In the genomic region with DNA sequence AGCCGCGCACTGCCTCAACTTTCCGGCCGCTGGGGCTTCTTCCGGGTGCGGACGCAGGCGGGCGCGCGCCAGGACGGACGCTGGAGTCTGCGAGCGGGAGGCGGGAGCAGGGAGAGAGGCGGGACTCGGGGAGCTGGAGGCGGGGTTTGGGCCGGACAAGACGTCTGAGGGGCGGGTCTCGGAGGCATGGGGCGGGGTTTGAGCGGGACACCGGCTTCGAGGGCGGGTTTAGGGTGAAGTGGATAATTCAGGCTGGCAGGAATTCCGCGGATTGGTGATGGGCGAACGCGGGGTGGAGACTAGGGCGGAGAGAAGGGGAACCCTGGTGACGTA, we compare ENCODE assay signal across 7 mouse cellular contexts. TPM values are rescaled to one million over a fixed set of nuclear protein-coding genes. Genes with fewer than 3 reads are reported as not detected.
DNase-seq lines count a peak whose midpoint lies in the region; ATAC-seq and TF ChIP-seq lines count a peak whose summit lies in the region.

No protein-coding gene starts in this region.

- under 1% methylated on average over 35 of the region's 35 CpGs for WGBS in embryonic facial prominence, embryonic 12.5 days
- under 1% methylated on average over 35 of the region's 35 CpGs for WGBS in kidney, adult 2 months
- under 1% methylated on average over 35 of the region's 35 CpGs for WGBS in limb, embryonic 12.5 days
- 1% methylated on average over 35 of the region's 35 CpGs for WGBS in midbrain, embryonic 15.5 days
- under 1% methylated on average over 35 of the region's 35 CpGs for WGBS in spleen, adult 2 months

- H3K27ac ChIP-seq in embryonic facial prominence, embryonic 12.5 days: peak overlapping the region; percentile 96
- H3K27ac ChIP-seq in kidney, adult 2 months (ENCODE audit: insufficient read depth, low read depth, low read length): peak overlapping the region; percentile 81
- peak overlapping the region; percentile 96 for H3K27ac ChIP-seq in limb, embryonic 12.5 days
- peak overlapping the region; percentile 87 for H3K27ac ChIP-seq in midbrain, embryonic 15.5 days
- H3K27ac ChIP-seq in spleen, adult 2 months (ENCODE audit: insufficient read depth, low read length): peak overlapping the region; percentile 89

- TF ChIP-seq POLR2A in kidney, adult 2 months (IDR thresholded peaks at IDR 0.05; ENCODE audit: low read depth, low read length): no peak
- TF ChIP-seq POLR2A in spleen, adult 2 months (IDR thresholded peaks at IDR 0.05; ENCODE audit: low read depth, low read length): peak; percentile 44; the same call in 1 of the 2 replicates

- peaks cover 7% of the 10 kb centered on the region for H3K36me3 ChIP-seq in embryonic facial prominence, embryonic 12.5 days
- H3K36me3 ChIP-seq in kidney, adult 2 months (ENCODE audit: control insufficient read depth, insufficient read depth, low read length): no peaks in the 10 kb centered on the region
- H3K36me3 ChIP-seq in limb, embryonic 12.5 days: peaks cover 8% of the 10 kb centered on the region
- H3K36me3 ChIP-seq in midbrain, embryonic 15.5 days (replicated peaks): no peaks in the 10 kb centered on the region
- peaks cover 4% of the 10 kb centered on the region; the same call in 1 of the 2 replicates for H3K36me3 ChIP-seq in spleen, adult 2 months (ENCODE audit: control insufficient read depth, insufficient read depth, low read length)

- H3K4me3 ChIP-seq in embryonic facial prominence, embryonic 12.5 days: peak overlapping the region; percentile 75
- peak overlapping the region; percentile 91 for H3K4me3 ChIP-seq in kidney, adult 2 months (ENCODE audit: insufficient read depth, low read depth, low read length)
- peak overlapping the region; percentile 72 for H3K4me3 ChIP-seq in limb, embryonic 12.5 days (replicated peaks)
- H3K4me3 ChIP-seq in midbrain, embryonic 15.5 days: peak overlapping the region; percentile 58
- H3K4me3 ChIP-seq in spleen, adult 2 months (ENCODE audit: extremely low read depth, insufficient read depth, insufficient read length): peak overlapping the region; percentile 96

- H3K9me3 ChIP-seq in embryonic facial prominence, embryonic 12.5 days: no peaks in the 10 kb centered on the region
- H3K9me3 ChIP-seq in limb, embryonic 12.5 days: no peaks in the 10 kb centered on the region
- H3K9me3 ChIP-seq in midbrain, embryonic 15.5 days: no peaks in the 10 kb centered on the region

- peaks cover 9% of the 10 kb centered on the region; the same call in 1 of the 2 replicates for H3K4me1 ChIP-seq in embryonic facial prominence, embryonic 12.5 days
- no peaks in the 10 kb centered on the region for H3K4me1 ChIP-seq in kidney, adult 2 months (ENCODE audit: control insufficient read depth, insufficient read depth, low read length)
- H3K4me1 ChIP-seq in limb, embryonic 12.5 days (replicated peaks): peaks cover 11% of the 10 kb centered on the region
- H3K4me1 ChIP-seq in midbrain, embryonic 15.5 days: peaks cover 5% of the 10 kb centered on the region; the same call in 1 of the 2 replicates
- no peaks in the 10 kb centered on the region; the same call in 1 of the 2 replicates for H3K4me1 ChIP-seq in spleen, adult 2 months (ENCODE audit: control insufficient read depth, insufficient read depth, insufficient read length)

- DNase-seq in adrenal gland, postnatal 25 days: peak; percentile 97
- DNase-seq in heart, adult 18-20 months: peak; percentile 98 to 99
- DNase-seq in kidney, adult 2 months: peak; percentile 99
- peak; percentile 88 to 92 for DNase-seq in spleen, adult 2 months (ENCODE audit: low read depth in 1 of 2, low spot score in 2 of 2)

- H3K27me3 ChIP-seq in embryonic facial prominence, embryonic 12.5 days: no peaks in the 10 kb centered on the region
- H3K27me3 ChIP-seq in kidney, adult 2 months (replicated peaks; ENCODE audit: control insufficient read depth, insufficient read depth, low read length): no peaks in the 10 kb centered on the region
- H3K27me3 ChIP-seq in limb, embryonic 12.5 days: no peaks in the 10 kb centered on the region
- H3K27me3 ChIP-seq in midbrain, embryonic 15.5 days (replicated peaks): no peaks in the 10 kb centered on the region
- H3K27me3 ChIP-seq in spleen, adult 2 months (ENCODE audit: control insufficient read depth, insufficient read depth, low read length): no peaks in the 10 kb centered on the region

- H3K9ac ChIP-seq in embryonic facial prominence, embryonic 12.5 days: peak overlapping the region; percentile 78
- peak overlapping the region; percentile 82 for H3K9ac ChIP-seq in limb, embryonic 12.5 days (replicated peaks)
- H3K9ac ChIP-seq in midbrain, embryonic 15.5 days: peak overlapping the region; percentile 53

- peak overlapping the region; percentile 36 for H3K4me2 ChIP-seq in embryonic facial prominence, embryonic 12.5 days (replicated peaks)
- peak overlapping the region; percentile 49 for H3K4me2 ChIP-seq in limb, embryonic 12.5 days
- peak overlapping the region; percentile 46 for H3K4me2 ChIP-seq in midbrain, embryonic 15.5 days

- ATAC-seq in embryonic facial prominence, embryonic 12.5 days (ENCODE audit: insufficient number of reproducible peaks, insufficient read depth, low FRiP score, low TSS enrichment): peak; percentile 96
- ATAC-seq in limb, embryonic 12.5 days (ENCODE audit: insufficient number of reproducible peaks, insufficient read depth, low FRiP score, low TSS enrichment, low read depth): peak; percentile 96
- peak; percentile 98 for ATAC-seq in midbrain, embryonic 15.5 days (replicated peaks)

- TF ChIP-seq CTCF in kidney, adult 2 months (conservative IDR thresholded peaks at IDR 0.05; ENCODE audit: insufficient read depth, insufficient read length, low read depth, low read length): no peak
- TF ChIP-seq CTCF in spleen, adult 2 months (IDR thresholded peaks at IDR 0.05; ENCODE audit: extremely low read depth, insufficient read depth, insufficient read length, insufficient replicate concordance): no peak

RNA-seq across cellular contexts. Expression of a gene that starts 0.4 kb away (rescaled TPM):
- 13.3 and 16.9 TPM in 2 replicates for total RNA-seq in adrenal gland, postnatal 25 days (2021)
- polyA plus RNA-seq in embryonic facial prominence, embryonic 12.5 days (2016; fragmentation: Nextera tagmentation; extraction: Ambion mirVana): 14.4 and 14.7 TPM in 2 replicates
- 1 to 10 TPM; 2.5 to 3.4 TPM for total RNA-seq in heart, adult 18-20 months (2021)
- 2.9 and 3.1 TPM in 2 replicates for polyA plus RNA-seq in kidney, adult 2 months (2012; rRNA removed)
- 14.5 and 15.4 TPM in 2 replicates for polyA plus RNA-seq in limb, embryonic 12.5 days (2016; fragmentation: Nextera tagmentation; extraction: Ambion mirVana)
- polyA plus RNA-seq in midbrain, embryonic 15.5 days (2015; fragmentation: Nextera tagmentation; extraction: Ambion mirVana): 6.3 and 6.4 TPM in 2 replicates
- 3.5 and 7.1 TPM in 2 replicates for polyA plus RNA-seq in spleen, adult 2 months (2012; rRNA removed)

RNA-seq across cellular contexts. Expression of a gene that starts 33.3 kb away (rescaled TPM):
- total RNA-seq in adrenal gland, postnatal 25 days (2021): 34.5 and 39.0 TPM in 2 replicates
- polyA plus RNA-seq in embryonic facial prominence, embryonic 12.5 days (2016; fragmentation: Nextera tagmentation; extraction: Ambion mirVana): 148 and 153 TPM in 2 replicates
- 10 to 100 TPM; 28.3 to 29.4 TPM for total RNA-seq in heart, adult 18-20 months (2021)
- 5.6 and 6.2 TPM in 2 replicates for polyA plus RNA-seq in kidney, adult 2 months (2012; rRNA removed)
- 170 and 172 TPM in 2 replicates for polyA plus RNA-seq in limb, embryonic 12.5 days (2016; fragmentation: Nextera tagmentation; extraction: Ambion mirVana)
- polyA plus RNA-seq in midbrain, embryonic 15.5 days (2015; fragmentation: Nextera tagmentation; extraction: Ambion mirVana): 59.3 and 59.6 TPM in 2 replicates
- polyA plus RNA-seq in spleen, adult 2 months (2012; rRNA removed): 2.4 and 2.6 TPM in 2 replicates

Comparison
In these comparisons a context has a peak if more than half of its experiments do, and no peak if none do; other contexts are left out.
1. Peak in every context shown above with its lines: DNase-seq, ATAC-seq, H3K4me3 ChIP-seq and H3K27ac ChIP-seq.